Mouse (Mus musculus) spleen, adult 12 weeks (tissue): ENCODE measurements at regions not wholly inside any gene's neighbourhood (a gene's known extent, or its start where the extent isn't known, plus 50 kb on each side); places are given as distances from the start of the nearest gene placed in this dataset.

ENCODE experiments used
- DNase-seq: peaks from one replicate; pipeline ENCODE4 v3.0.0; 2022; ENCODE audit warnings: low spot score

DNA sequence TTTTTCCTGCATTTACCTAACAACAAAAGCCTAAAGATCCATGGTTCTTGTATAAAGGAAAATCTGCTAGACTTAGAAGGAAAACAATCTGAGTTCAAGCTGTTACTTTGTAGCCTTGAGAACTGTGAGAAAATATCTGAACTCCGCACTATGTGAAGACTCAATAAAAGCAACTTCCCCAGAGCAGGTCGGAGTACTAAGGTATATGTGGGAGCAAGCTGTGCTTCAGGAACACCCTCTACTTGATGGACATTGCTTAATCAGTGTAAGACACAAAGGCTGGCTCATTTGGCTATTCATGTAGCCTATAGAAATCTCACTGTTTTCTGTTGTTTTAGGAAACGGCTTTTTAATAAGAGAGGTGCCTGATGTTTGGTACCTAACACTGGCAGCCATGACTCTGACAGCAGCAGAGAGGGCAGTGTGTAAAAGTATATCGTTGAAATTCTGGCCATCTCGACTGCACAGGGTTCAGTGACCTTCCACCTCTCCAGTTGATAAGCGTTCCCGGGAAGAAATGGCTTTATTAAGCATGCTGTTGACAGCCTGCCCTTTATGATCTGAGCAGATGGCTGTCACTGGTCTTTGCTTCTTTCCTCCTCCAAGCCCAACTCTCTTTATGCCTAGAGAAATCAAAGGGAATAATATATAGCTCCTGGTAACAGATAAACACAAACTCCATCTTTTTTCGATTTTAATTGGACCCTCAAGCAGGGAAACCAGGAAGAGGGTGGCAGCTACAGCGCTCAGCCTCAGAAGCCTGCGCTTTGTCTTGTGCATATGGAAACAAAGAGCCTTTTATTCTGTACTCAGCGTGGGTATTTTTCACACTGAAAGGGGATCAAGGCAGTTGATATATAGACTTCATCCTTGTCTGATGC lies 443.7 kb upstream of the Sel1l start:
- no peak for DNase-seq

GRCm38 (mm10) chr12:92291490-92291889 lies 442.5 kb upstream of the Sel1l start:
- DNase-seq: no peak

- no peak for DNase-seq
These were observed 436.6 kb upstream of the Sel1l start for GRCm38 (mm10) chr12:92285511-92285910.

- DNase-seq: no peak
These were observed 431.5 kb upstream of the Sel1l start for GRCm38 (mm10) chr12:92280470-92280869.

- no peak for DNase-seq
These were observed 403.0 kb upstream of the Sel1l start for GRCm38 (mm10) chr12:92251962-92252361.

GRCm38 (mm10) chr12:92246790-92247451 lies 398.0 kb upstream of the Sel1l start:
- DNase-seq: no peak

DNA sequence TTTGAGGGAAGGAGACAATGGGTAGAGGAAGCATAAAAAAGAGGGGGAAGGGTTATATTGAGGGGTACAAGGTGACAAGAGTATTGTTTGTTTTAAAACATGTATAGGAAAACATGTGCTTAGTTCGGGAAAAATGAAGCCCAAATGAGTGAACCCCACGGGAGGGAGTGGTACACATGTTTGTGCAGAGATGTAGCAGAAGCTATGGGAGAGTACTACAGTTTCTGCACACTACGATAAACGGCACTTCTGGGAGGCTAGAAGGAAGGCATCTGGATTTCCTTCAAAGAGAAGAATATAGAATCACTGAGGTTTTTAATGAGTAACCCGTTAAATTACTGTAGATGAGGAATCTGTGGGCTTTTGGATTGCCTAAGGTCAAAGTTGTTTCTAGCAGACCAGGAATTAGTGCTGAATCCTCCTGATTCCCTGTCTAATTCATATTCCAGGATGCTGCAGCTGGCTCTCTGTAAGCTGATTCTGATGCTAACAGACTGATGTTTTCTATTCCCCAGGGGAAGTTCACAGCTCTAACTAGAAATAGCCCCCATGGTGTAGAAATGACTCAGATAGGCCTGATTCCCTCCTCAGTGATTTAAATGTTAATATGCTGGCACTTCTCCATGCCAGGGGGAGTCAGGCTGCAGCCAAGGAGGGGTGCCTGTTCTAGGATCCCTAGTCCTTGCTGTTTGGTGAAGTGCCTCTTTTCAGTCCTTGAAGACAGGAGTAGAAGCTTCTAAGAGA lies 391.2 kb upstream of the Sel1l start:
- DNase-seq: no peak

- DNase-seq: no peak
These were observed 384.9 kb upstream of the Sel1l start for GRCm38 (mm10) chr12:92233650-92234408.

DNA sequence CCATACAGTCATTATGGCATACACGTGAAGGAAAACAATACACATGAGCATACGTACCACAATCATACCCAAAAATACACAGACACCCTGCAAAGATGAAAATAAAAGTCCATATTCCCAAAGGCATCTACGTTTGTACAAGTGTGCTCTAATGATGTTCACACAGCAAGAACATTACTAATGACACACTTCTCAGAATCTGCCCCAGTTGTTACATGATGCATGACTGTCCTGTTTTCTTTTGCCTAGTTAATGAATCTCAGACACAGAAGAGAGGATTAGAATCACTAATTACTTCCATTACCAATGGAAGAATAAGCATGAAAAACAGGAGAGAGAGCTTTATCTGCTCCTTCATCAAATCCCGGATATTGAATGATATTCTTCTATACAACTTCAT lies 379.6 kb upstream of the Sel1l start:
- no peak for DNase-seq

GRCm38 (mm10) chr12:92203351-92203750 lies 354.4 kb upstream of the Sel1l start:
- DNase-seq: no peak

- DNase-seq: no peak
These were observed 351.6 kb upstream of the Sel1l start for GRCm38 (mm10) chr12:92200602-92201001.

DNA sequence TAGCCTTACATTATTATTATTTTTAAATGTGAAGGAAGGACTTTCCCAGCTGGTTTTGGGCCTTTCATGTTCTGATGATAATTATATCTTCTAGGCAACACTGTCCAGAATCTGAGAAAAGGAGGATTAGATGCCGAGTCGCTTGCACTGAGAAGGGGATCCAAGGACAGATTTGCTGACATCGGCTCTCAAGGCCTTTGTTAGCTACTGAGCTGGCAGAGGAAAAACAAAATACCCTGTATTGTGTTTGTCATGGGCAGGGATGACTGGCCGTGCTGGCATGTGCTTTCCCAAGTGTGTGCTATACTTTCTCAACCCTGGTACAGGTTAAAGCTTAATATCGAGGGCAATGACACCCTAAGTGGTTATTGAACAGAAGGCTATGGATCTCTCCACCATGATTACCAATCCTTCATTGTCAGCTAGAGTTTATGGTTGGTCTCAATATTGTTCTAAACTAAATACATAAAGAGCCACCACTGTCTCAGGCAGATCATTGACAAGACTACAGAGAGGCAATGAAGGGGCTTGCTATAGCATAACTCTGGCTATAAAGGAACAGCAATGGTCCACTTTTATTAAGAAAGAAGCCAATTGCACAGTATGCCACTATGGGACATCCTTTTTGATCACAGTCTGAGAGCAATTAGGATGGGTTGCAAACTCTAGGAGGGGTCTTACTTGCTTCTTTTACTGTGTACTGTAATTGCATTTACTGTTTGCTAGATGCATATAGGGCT lies 350.0 kb upstream of the Sel1l start:
- DNase-seq: no peak

GRCm38 (mm10) chr12:92193934-92194685 lies 345.2 kb upstream of the Sel1l start:
- no peak for DNase-seq

- no peak for DNase-seq
These were observed 344.4 kb upstream of the Sel1l start for GRCm38 (mm10) chr12:92193199-92193933.

GRCm38 (mm10) chr12:92189022-92189421 lies 340.1 kb upstream of the Sel1l start:
- no peak for DNase-seq

DNA sequence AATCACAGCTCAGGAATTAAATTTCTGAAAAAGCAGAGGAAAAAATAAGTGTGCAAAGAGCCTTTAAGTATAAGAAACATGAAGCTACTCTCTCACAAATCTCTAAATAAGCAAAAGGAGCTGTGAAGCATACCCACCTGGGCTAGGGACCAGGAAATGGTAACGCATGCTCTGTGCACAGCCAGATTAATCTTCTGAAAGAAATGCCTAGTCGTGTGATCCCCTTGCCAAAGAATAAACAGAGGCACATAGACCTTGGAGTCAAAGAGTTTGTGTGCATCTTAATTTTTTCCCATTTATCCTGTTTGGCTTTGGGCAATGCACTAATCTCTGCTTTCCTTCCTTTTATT lies 338.2 kb upstream of the Sel1l start:
- no peak for DNase-seq

- no peak for DNase-seq
These were observed 337.6 kb upstream of the Sel1l start for GRCm38 (mm10) chr12:92186448-92187132.

DNA sequence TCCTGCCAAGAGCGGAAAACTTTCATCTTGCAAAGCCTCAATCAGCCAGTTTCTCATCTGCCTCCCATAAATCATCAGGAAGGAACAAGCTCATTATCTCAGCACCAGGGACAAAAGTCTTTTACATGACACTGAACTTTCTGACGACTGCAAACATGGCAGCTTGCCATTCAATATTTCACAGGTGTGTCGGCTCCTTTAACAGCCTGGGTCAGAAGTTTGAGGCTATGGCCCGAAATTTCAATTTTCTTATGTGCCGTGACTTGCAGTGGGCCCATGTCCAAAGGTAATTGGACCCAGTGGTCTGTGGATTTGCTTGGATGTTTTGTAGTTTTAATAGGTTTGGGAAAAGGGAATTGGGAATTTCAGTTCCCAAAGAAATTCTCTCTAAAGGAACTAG lies 330.3 kb upstream of the Sel1l start:
- DNase-seq: no peak

DNA sequence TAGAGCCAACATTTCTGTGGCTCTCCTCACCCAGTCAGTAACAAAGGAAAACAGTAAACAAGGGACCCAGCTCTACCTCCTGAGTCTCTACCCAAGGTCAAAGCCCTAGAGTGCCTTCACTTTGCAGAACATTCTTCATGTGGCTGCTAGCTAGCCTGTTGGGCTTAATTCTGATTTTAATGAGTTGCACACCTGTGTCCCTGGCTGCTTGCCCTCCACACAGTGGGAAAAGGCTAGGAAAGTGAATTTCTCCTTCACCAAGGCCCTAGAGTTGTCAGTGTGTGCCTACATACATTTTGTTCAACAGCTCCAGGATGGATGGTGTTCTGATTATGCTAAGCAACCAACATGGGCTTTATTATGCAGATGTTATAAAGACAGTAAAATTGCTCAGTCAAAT lies 307.8 kb upstream of the Sel1l start:
- no peak for DNase-seq

- DNase-seq: no peak
These were observed 303.9 kb upstream of the Sel1l start for GRCm38 (mm10) chr12:92152922-92153235.
